Mouse (Mus musculus): ENCODE measurements around the gene Kdm4c. TPM values are rescaled to one million over a fixed set of nuclear protein-coding genes. Genes with fewer than 3 reads are reported as not detected.

Gene Kdm4c
- polyA plus RNA-seq, 1 experiment from 2014 or later = 14.3 TPM

Other genes with a start within 250 kb of the Kdm4c start
- 2.5 and 2.8 TPM in 2 replicates for gene Frmd3, start 229.1 kb upstream of the Kdm4c start, polyA plus RNA-seq (2014; fragmentation: Nextera tagmentation; extraction: Ambion mirVana)

Measured in forebrain, embryonic 11.5 days (tissue).